Mouse (Mus musculus) G1E-ER4 (cell line): ENCODE results near the gene Cdc6. TPM values are rescaled to one million over a fixed set of nuclear protein-coding genes. Genes with fewer than 3 reads are reported as not detected.

Source experiments
- GATA1 ChIP-seq: IDR thresholded peaks from one replicate; pipeline ENCODE4 v1.8.0; 2012; ENCODE audit warnings: low read length, inconsistent platforms
- polyA plus RNA-seq: library from polyadenylated mRNA; stranded (reverse); fragments of >175 nt; gene quantifications from 2 replicates; pipeline ENCODE4 v1.2.3, GENCODE M21; 2012

The Cdc6 gene
- polyA plus RNA-seq = 1.9 and 2.4 TPM in 2 replicates

- TF ChIP-seq GATA1 = no peak
Observed at GRCm38 (mm10) chr11:98907437-98908173, at the start of gene Cdc6. TSS of gene Cdc6 (plus strand) at chr11:98907801.

DNA sequence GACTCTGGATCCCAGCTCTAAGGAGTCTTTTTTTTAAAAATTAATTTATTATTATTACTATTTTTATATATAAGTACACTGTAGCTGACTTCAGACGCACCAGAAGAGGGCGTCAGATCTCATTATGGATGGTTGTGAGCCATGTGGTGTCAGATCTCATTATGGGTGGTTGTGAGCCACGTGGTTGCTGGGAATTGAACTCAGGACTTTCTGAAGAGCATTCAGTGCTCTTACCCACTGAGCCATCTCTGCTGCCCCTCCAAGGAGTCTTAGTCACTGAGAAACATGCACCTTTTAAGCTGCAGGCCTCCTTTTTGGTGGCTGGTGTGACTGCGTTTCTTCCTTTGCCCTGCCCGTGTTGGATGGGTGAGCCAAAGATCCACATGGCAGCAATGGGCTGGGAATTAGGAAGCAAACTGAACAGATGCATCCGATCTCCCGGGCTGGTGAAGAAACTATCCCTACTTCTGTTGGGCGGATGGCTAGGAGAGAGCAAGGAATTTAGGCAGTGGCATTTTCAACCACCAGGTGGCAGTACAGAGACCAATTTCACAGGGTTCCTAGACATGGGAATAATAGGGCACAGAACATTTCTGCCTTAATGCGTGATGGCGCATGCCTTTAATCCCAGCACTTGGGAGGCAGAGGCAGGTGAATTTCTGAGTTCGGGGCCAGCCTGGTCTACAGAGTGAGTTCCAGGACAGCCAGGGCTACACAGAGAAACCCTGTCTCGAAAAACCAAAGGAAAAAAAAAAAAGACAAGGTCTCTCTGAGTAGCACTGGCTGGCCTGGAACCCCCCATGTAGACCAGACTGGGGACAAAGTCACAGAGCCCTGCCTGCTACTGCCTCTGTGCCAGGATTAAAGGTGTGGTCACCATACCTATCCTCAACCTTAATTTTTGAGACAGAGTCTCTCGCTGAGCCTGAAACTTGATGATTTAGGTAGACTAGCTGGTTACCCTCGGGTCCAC is 48.6 kb upstream of the Cdc6 start:
- no peak for TF ChIP-seq GATA1

DNA sequence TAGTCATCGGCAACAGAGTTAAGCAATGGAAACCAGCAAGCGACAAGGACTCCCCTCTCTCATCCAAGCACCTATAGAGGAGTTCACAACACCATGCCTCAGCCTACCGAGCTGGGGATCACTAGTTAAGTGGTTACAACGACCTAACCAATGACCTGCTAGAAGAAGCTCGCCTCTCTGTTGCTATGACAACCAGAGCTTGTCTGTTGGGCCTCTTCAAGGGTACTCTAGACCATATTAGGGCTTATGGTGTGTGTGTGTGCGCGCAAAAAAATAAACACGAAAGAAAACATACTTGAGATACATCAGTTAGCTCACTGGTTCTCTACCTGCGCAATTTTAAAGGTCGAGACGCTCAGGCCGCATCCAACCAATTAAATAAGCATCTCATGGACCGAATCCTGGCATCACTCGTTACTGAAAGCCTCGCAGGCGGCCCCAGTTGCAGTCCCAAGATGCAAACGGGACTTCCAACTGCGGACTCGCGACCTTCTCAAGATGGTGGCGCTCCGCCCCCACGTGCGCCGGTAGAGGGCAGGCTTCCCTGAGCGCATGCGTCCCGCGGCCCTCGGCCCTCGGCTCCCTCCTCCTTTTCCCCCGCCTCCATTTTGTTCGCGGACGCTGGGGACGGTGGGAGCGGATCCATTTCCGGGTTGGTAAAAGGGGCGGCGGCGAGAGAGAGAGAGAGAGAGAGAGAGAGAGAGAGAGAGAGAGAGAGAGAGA is 44.4 kb upstream of the Cdc6 start, which contains the start of gene Wipf2:
TSS of gene Wipf2 (plus strand) at position 611 of the 723 bp plus-strand sequence.
- no peak for TF ChIP-seq GATA1

DNA sequence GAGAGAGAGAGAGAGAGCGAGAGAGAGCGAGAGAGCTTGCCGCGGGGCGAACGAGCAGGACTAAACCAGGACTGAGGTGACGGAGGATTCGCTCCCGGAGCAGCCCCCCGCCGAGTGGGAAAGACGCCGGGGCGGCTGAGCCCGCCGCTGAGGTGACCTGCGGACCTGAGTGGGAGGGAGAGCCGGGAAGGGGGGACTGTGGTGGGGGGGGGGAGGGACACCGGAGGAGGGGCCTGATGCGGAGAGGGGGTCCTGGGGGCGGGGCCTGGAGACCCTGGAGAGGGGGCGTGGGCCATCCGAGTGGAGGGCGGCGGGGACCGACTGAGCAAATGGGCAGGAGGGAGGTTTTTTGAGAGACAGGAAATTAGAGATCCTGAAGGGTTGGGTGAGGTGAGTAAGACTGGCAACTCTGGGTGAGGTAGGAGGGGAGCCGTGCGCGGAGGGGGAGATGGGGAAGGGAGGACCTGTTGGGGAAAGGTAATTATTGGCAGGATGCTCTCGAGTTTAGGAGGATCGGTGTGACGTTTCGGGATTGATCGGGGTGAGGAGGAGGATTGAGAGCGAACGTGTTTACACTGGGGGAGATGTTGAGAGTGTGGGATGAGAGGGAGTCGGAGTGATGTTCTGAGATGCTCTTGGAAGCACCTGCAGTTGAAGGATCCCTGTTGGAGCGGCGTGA is 43.7 kb upstream of the Cdc6 start:
- no peak for TF ChIP-seq GATA1

DNA sequence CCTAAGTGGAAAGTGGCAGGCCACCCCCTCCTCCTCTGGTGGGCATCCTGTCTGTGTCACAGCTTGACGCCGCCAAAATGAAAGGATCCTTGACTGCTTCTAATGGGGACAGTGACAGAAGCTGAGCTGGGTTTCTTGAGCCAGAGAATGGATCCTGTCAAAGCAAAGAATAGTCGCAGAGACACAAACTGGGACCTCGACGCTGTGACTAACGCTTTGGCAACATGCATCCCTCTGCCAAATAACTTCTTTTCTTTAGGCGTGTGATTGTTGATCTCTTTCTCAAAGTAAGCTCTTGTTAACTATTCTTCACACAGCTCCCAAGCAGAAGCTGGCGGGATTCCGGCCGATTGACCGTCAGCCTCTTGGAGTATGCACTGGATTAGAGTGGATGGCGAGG is 40.3 kb upstream of the Cdc6 start:
- no peak for TF ChIP-seq GATA1

DNA sequence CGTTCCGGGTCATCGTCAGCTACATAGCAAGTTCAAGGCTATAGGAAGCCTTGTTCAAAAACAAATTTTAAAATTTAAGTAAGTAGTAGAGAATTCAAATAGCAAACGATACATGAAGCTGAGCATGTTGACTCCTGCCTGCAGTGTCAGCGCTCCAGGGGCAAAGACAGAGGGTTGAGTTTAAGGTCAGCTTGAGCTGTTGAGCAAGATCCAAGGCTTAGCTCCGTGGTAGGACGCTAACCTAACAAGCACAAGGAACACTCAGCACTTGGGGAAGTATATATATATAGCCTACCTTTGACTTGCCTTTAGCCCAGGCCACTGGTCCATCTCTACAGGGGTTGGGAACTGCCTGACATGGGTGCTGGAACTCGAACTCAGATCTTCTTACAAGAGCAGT is 37.7 kb upstream of the Cdc6 start:
- TF ChIP-seq GATA1 = no peak

DNA sequence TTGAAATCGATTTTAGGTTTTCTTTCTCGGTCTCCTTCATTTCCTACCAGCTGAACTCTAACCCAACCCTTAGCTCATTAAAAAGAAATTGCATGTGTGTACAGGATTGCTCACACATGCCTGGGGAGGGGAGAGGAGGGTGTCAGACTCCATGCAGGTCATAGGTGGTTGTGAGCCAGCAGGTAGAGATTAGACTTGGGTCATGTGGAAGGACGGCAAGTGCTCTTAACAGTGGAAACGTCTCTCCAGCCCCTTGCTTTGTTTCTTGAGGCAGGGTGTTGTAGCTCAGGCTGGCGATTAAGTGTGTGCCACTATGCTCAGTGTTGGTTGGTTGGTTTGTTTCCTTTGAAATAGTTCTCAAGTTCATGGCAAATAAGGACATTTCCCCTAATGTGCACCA is 36.8 kb upstream of the Cdc6 start:
- no peak for TF ChIP-seq GATA1

GRCm38 (mm10) chr11:98871416-98871815 is 36.2 kb upstream of the Cdc6 start:
- no peak for TF ChIP-seq GATA1

GRCm38 (mm10) chr11:98872040-98872439 is 35.6 kb upstream of the Cdc6 start:
- TF ChIP-seq GATA1 = no peak

DNA sequence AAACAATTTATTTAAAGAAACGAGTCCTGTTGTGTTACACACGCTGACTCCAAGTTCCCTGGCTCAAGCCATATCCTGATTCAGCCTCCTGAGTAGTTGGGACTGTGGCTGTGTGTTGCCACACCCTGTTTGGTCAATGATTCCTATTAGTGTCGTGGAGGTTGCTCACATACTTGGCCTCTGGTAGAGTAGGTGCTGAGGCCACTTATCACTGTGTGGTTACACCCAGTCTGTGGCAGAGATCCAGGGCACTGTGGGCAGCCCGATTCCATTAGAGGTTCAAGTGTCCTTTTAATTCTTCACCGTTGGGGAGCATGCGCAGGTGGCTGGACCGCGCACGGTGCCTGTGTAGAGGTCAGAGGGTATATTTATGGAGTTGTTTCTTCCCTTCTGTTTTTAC is 33.7 kb upstream of the Cdc6 start:
- no peak for TF ChIP-seq GATA1

GRCm38 (mm10) chr11:98877001-98877400 is 30.6 kb upstream of the Cdc6 start:
- TF ChIP-seq GATA1 = no peak

DNA sequence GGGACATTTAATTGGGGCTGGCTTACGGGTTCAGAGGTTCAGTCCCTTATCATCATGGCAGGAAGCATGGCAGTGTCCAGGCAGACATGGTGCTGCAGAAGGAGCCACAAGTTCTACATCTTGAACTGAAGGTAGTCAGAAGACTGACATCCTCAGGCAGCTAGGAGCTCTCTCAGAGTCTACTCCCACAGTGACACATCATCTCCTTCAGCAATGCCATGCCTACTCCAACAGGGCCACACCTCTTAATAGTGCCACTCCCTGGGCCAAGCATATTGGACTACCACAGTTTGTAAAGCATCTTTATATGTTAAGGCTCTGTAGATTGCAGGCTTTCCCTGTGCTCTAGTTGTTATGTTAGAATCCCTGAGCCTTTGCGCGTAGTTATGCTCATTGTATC is 19.9 kb upstream of the Cdc6 start:
- no peak for TF ChIP-seq GATA1

GRCm38 (mm10) chr11:98889077-98889476 is 18.5 kb upstream of the Cdc6 start:
- TF ChIP-seq GATA1 = no peak

DNA sequence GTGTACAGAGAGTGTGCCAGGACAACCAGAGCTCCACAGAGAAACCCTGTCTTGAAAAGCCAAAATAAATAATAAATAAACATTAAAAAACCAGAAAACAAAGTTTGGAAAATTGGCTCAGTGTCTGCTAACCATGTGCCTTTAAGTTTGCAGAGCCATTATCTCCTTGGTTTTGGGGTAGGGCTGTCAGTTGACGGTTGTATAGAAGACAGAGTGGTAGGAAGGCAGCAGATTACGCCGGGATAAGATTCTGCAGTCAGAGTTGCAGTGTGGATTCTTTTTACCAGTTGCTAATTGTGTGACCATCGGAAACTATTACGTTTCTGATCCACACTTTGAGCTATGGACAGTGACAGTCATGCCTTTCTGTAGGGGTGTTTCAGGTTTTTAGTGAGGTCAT is 17.6 kb upstream of the Cdc6 start:
- no peak for TF ChIP-seq GATA1

DNA sequence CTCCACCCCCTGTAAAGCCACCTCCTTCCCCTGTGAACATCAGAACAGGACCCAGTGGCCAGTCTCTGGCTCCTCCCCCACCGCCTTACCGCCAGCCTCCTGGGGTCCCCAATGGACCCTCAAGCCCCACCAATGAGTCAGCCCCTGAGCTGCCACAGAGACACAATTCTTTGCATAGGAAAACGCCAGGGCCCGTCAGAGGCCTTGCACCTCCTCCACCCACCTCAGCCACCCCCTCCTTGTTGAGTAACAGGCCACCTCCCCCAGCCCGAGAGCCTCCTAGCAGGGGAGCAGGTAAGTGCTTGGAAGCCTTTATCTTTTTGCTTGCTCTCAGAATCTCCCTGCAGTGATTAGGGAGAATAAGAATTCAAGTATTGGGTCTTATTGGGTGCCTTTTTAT is 15.2 kb upstream of the Cdc6 start:
- TF ChIP-seq GATA1 = no peak
